Mouse (Mus musculus) CD4-positive, CD25-positive, alpha-beta regulatory T cell, adult 2 months (primary cell): ENCODE data around the gene Tanc2.

Experiments
- DNase-seq: peaks from one replicate; pipeline ENCODE4 v3.0.0-alpha.2; 2012; ENCODE audit warnings: low read depth, low spot score

The Tanc2 gene

GRCm38 (mm10) chr11:105589877-105590641 lies at the start of gene Tanc2:
TSS of gene Tanc2 (plus strand) at chr11:105589986.
- peak; percentile 82 for DNase-seq

- no peak for DNase-seq
Observed at GRCm38 (mm10) chr11:105540781-105541180, 49.0 kb upstream of the Tanc2 start.

- no peak for DNase-seq
Observed at GRCm38 (mm10) chr11:105541366-105541765, 48.4 kb upstream of the Tanc2 start.

- DNase-seq: no peak
Observed at GRCm38 (mm10) chr11:105542129-105542528, 47.7 kb upstream of the Tanc2 start.

GRCm38 (mm10) chr11:105545801-105546200 lies 44.0 kb upstream of the Tanc2 start:
- no peak for DNase-seq

- DNase-seq: no peak
Observed at GRCm38 (mm10) chr11:105546393-105546792, 43.4 kb upstream of the Tanc2 start.

GRCm38 (mm10) chr11:105548383-105548782 lies 41.4 kb upstream of the Tanc2 start:
- DNase-seq: peak; percentile 1

- no peak for DNase-seq
Observed at GRCm38 (mm10) chr11:105549164-105550121, 40.3 kb upstream of the Tanc2 start.

GRCm38 (mm10) chr11:105557285-105557684 lies 32.5 kb upstream of the Tanc2 start:
- DNase-seq: no peak

GRCm38 (mm10) chr11:105558091-105558490 lies 31.7 kb upstream of the Tanc2 start:
- no peak for DNase-seq

GRCm38 (mm10) chr11:105558803-105559505 lies 30.8 kb upstream of the Tanc2 start:
- DNase-seq: no peak

GRCm38 (mm10) chr11:105563546-105563945 lies 26.2 kb upstream of the Tanc2 start:
- DNase-seq: no peak

GRCm38 (mm10) chr11:105567221-105567641 lies 22.6 kb upstream of the Tanc2 start:
- no peak for DNase-seq

- no peak for DNase-seq
Observed at GRCm38 (mm10) chr11:105571996-105572395, 17.8 kb upstream of the Tanc2 start.

GRCm38 (mm10) chr11:105574241-105574640 lies 15.5 kb upstream of the Tanc2 start:
- no peak for DNase-seq

- DNase-seq: no peak
Observed at GRCm38 (mm10) chr11:105577211-105577610, 12.6 kb upstream of the Tanc2 start.

- no peak for DNase-seq
Observed at GRCm38 (mm10) chr11:105582020-105582419, 7.8 kb upstream of the Tanc2 start.

GRCm38 (mm10) chr11:105589231-105589876 lies 432 bp upstream of the Tanc2 start:
- DNase-seq: peak; percentile 88

- DNase-seq: peak; percentile 77
Observed at GRCm38 (mm10) chr11:105591905-105592304, 2.1 kb downstream of the Tanc2 start.

GRCm38 (mm10) chr11:105602177-105602576 lies 12.4 kb downstream of the Tanc2 start:
- DNase-seq: no peak

GRCm38 (mm10) chr11:105626201-105626600 lies 36.4 kb downstream of the Tanc2 start:
- no peak for DNase-seq
